Mouse (Mus musculus) kidney, embryonic 14.5 days (tissue): Measurements from ENCODE around the gene Iqcf5. TPM values are rescaled to one million over a fixed set of nuclear protein-coding genes. Genes with fewer than 3 reads are reported as not detected.

Experiments used
- ATAC-seq: fragments of 200-750 bp; cut with Nextera tagmentation; 2 replicates; pipeline ENCODE4 v1.8.0; 2017; ENCODE audit warnings: moderate number of reproducible peaks, mild to moderate bottlenecking, moderate TSS enrichment, moderate library complexity; ENCODE audit not compliant: low FRiP score, low TSS enrichment
- H3K27ac ChIP-seq: fragments of 300-500 bp; sonication (generic); 2 replicates; pipeline ENCODE4 v1.5.1; 2014; ENCODE audit warnings: low read depth, mild to moderate bottlenecking, low read length, moderate library complexity, mixed read lengths
- H3K27me3 ChIP-seq: fragments of 300-500 bp; sonication (generic); 2 replicates; pipeline ENCODE4 v1.6.1; 2014; ENCODE audit warnings: mild to moderate bottlenecking, low read length; ENCODE audit not compliant: control insufficient read depth, insufficient read depth
- H3K36me3 ChIP-seq: fragments of 300-500 bp; sonication (generic); 2 replicates; pipeline ENCODE4 v1.6.1; 2014; ENCODE audit warnings: low read length, mixed read lengths; ENCODE audit not compliant: control insufficient read depth, insufficient read depth
- H3K4me1 ChIP-seq: fragments of 300-500 bp; sonication (generic); 2 replicates; pipeline ENCODE4 v1.6.1; 2014; ENCODE audit warnings: low read length, mixed read lengths; ENCODE audit not compliant: control insufficient read depth, insufficient read depth
- H3K4me2 ChIP-seq: fragments of 300-500 bp; sonication (generic); replicated peaks from 2 replicates; pipeline ENCODE4 v1.6.1; 2014; ENCODE audit warnings: low read depth, mild to moderate bottlenecking, low read length
- H3K4me3 ChIP-seq: fragments of 300-500 bp; sonication (generic); 2 replicates; pipeline ENCODE4 v1.5.1; 2014; ENCODE audit warnings: mild to moderate bottlenecking, low read length
- H3K9ac ChIP-seq: fragments of 300-500 bp; sonication (generic); 2 replicates; pipeline ENCODE4 v1.6.1; 2014; ENCODE audit warnings: low read depth, mild to moderate bottlenecking, low read length, moderate library complexity
- H3K9me3 ChIP-seq: fragments of 300-500 bp; sonication (generic); 2 replicates; pipeline ENCODE4 v1.6.1; 2016; ENCODE audit warnings: low read length; ENCODE audit not compliant: control insufficient read depth
- WGBS: fragments of 180-500 bp; shearing (Covaris S2); extraction: QIAGEN DNeasy Blood & Tissue Kit; methylation state at CpG from one replicate; pipeline ENCODE4 v1.1.7; 2014; 5-methylcytosine and 5-hydroxymethylcytosine counted together
- polyA plus RNA-seq: library from polyadenylated mRNA; unstranded; fragments of >200 nt; fragmentation: Nextera tagmentation; extraction: Ambion mirVana; gene quantifications from 2 replicates; pipeline ENCODE4 v1.2.1, GENCODE M21; 2014

Gene Iqcf5
- polyA plus RNA-seq, 1 experiment from 2014 or later = not detected

- H3K36me3 ChIP-seq = no peaks in the 10 kb centered on the region
- no peak overlapping the region for H3K4me2 ChIP-seq
- H3K9ac ChIP-seq = no peak overlapping the region
- H3K27me3 ChIP-seq = no peaks in the 10 kb centered on the region
- no peaks in the 10 kb centered on the region for H3K9me3 ChIP-seq
- no peaks in the 10 kb centered on the region for H3K4me1 ChIP-seq
- no peak overlapping the region for H3K4me3 ChIP-seq
- no peak overlapping the region for H3K27ac ChIP-seq
- ATAC-seq = no peak
- 81% methylated on average over 8 of the region's 8 CpGs for WGBS
Measured at GRCm38 (mm10) chr9:106519909-106520308, 5.5 kb downstream of the Iqcf5 start.

- Histone ChIP-seq H3K27ac (no peak overlapping the region), H3K9me3 (no peaks in the 10 kb centered on the region), H3K4me2 (no peak overlapping the region), H3K27me3 (no peaks in the 10 kb centered on the region), H3K36me3 (no peaks in the 10 kb centered on the region), H3K4me3 (no peak overlapping the region), H3K9ac (no peak overlapping the region), H3K4me1 (no peaks in the 10 kb centered on the region)
- ATAC-seq = no peak
- WGBS = 24% methylated on average over 3 of the region's 3 CpGs
Measured at GRCm38 (mm10) chr9:106531833-106532232, 17.5 kb downstream of the Iqcf5 start.

- 93% methylated on average over 7 of the region's 7 CpGs for WGBS
- no peaks in the 10 kb centered on the region for H3K36me3 ChIP-seq
- no peaks in the 10 kb centered on the region for H3K4me1 ChIP-seq
- no peak overlapping the region for H3K27ac ChIP-seq
- no peak overlapping the region for H3K4me2 ChIP-seq
- ATAC-seq = no peak
- H3K4me3 ChIP-seq = no peak overlapping the region
- no peaks in the 10 kb centered on the region for H3K9me3 ChIP-seq
- no peaks in the 10 kb centered on the region for H3K27me3 ChIP-seq
- H3K9ac ChIP-seq = no peak overlapping the region
Measured at GRCm38 (mm10) chr9:106534296-106534695, 19.9 kb downstream of the Iqcf5 start.

- Histone ChIP-seq H3K27me3 (no peaks in the 10 kb centered on the region), H3K4me3 (no peak overlapping the region), H3K27ac (no peak overlapping the region), H3K4me1 (no peaks in the 10 kb centered on the region), H3K9ac (no peak overlapping the region), H3K36me3 (no peaks in the 10 kb centered on the region), H3K9me3 (no peaks in the 10 kb centered on the region), H3K4me2 (no peak overlapping the region)
- no peak for ATAC-seq
- 90% methylated on average over 11 of the region's 11 CpGs for WGBS
Measured at GRCm38 (mm10) chr9:106534975-106535374, 20.6 kb downstream of the Iqcf5 start.

- H3K27me3 ChIP-seq = no peaks in the 10 kb centered on the region
- H3K9ac ChIP-seq = no peak within 1 kb of the TSS
- H3K4me3 ChIP-seq = no peak within 1 kb of the TSS
- H3K4me1 ChIP-seq = no peaks in the 10 kb centered on the region
- WGBS = 92% methylated on average over 5 of the region's 5 CpGs
- no peak for ATAC-seq
- H3K9me3 ChIP-seq = no peaks in the 10 kb centered on the region
- no peaks in the 10 kb centered on the region for H3K36me3 ChIP-seq
- H3K27ac ChIP-seq = no peak within 1 kb of the TSS
- H3K4me2 ChIP-seq = no peak within 1 kb of the TSS
Measured at GRCm38 (mm10) chr9:106561531-106561930, 47.2 kb downstream of the Iqcf5 start, which contains the start of gene Iqcf3. Gene Iqcf3 (minus strand): TSS chr9:106561631.

GRCm38 (mm10) chr9:106562291-106562690, 47.9 kb downstream of the Iqcf5 start:
- H3K4me1 ChIP-seq = no peaks in the 10 kb centered on the region
- ATAC-seq = no peak
- H3K4me2 ChIP-seq = no peak overlapping the region
- no peaks in the 10 kb centered on the region for H3K36me3 ChIP-seq
- H3K27ac ChIP-seq = no peak overlapping the region
- H3K9me3 ChIP-seq = no peaks in the 10 kb centered on the region
- H3K4me3 ChIP-seq = no peak overlapping the region
- H3K27me3 ChIP-seq = no peaks in the 10 kb centered on the region
- no peak overlapping the region for H3K9ac ChIP-seq
- WGBS = 93% methylated on average over 11 of the region's 11 CpGs

- Histone ChIP-seq H3K36me3 (no peaks in the 10 kb centered on the region), H3K9ac (no peak overlapping the region), H3K4me3 (no peak overlapping the region), H3K4me1 (no peaks in the 10 kb centered on the region), H3K27me3 (no peaks in the 10 kb centered on the region), H3K4me2 (no peak overlapping the region), H3K9me3 (no peaks in the 10 kb centered on the region), H3K27ac (no peak overlapping the region)
- WGBS = 63% methylated on average over 8 of the region's 8 CpGs
- ATAC-seq = no peak
Measured at GRCm38 (mm10) chr9:106564025-106564424, 49.7 kb downstream of the Iqcf5 start.

Other genes with a start within 250 kb of the Iqcf5 start
- 25.6 and 29.1 TPM in 2 replicates for gene Poc1a, start 233.5 kb upstream of the Iqcf5 start, polyA plus RNA-seq
- 25.5 and 26.3 TPM in 2 replicates for gene Dusp7, start 145.9 kb upstream of the Iqcf5 start, polyA plus RNA-seq
- gene Rpl29, start 85.1 kb upstream of the Iqcf5 start, polyA plus RNA-seq = 1,370 and 1,590 TPM in 2 replicates
- 41.1 and 44.5 TPM in 2 replicates for gene Acy1, start 76.3 kb upstream of the Iqcf5 start, polyA plus RNA-seq
- 18.7 and 25.6 TPM in 2 replicates for gene Abhd14b, start 67.1 kb upstream of the Iqcf5 start, polyA plus RNA-seq
- 50.2 and 58.8 TPM in 2 replicates for gene Abhd14a, start 66.9 kb upstream of the Iqcf5 start, polyA plus RNA-seq
- gene Pcbp4, start 61.3 kb upstream of the Iqcf5 start, polyA plus RNA-seq = 129 and 147 TPM in 2 replicates
- gene Gpr62, start 48.6 kb upstream of the Iqcf5 start, polyA plus RNA-seq = 0.37 and 0.66 TPM in 2 replicates
- gene Rrp9, start 38.6 kb upstream of the Iqcf5 start, polyA plus RNA-seq = 43.8 and 49.3 TPM in 2 replicates
- gene Parp3, start 37.6 kb upstream of the Iqcf5 start, polyA plus RNA-seq = 1.9 and 2.7 TPM in 2 replicates
- gene Iqcf1, start 14.6 kb upstream of the Iqcf5 start, polyA plus RNA-seq = not detected in 2 replicates
- not detected in 2 replicates for gene Iqcf3, start 47.1 kb downstream of the Iqcf5 start, polyA plus RNA-seq
- gene Iqcf4, start 56.4 kb downstream of the Iqcf5 start, polyA plus RNA-seq = not detected in 2 replicates
- not detected in 2 replicates for gene Iqcf6, start 112.0 kb downstream of the Iqcf5 start, polyA plus RNA-seq
- not detected in 2 replicates for gene Grm2, start 141.5 kb downstream of the Iqcf5 start, polyA plus RNA-seq
- 42.5 and 58.2 TPM in 2 replicates for gene Tex264, start 171.4 kb downstream of the Iqcf5 start, polyA plus RNA-seq